In the genomic region with DNA sequence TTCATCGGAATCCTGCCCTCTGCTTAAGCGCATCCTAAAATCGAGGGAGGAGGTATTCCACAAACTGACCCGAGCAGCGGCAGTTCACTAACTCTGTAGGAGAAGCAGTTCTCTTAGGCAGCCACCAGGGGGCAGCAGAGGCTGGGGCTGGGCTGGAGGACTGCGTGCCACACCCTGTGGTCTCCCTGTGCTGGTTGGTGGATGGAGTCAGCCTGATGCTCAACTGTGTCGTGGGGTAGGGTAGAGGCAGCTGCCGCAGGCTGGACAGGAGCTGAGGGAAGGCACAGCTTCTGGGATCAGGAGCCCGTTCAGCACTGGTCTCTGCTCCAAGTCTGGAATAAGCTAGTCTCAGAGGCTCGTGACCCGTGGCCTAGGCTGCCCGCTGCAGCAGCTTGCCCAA, we compare ENCODE assay signal across 8 mouse cellular contexts. TPM values are rescaled to one million over a fixed set of nuclear protein-coding genes. Genes with fewer than 3 reads are reported as not detected.
A peak's percentile ranks its signal among the peaks of the same experiment; 100 is the strongest.
DNase-seq lines count a peak whose midpoint lies in the region; ATAC-seq lines count a peak whose summit lies in the region.

No protein-coding gene starts in this region.

- peaks cover 7% of the 10 kb centered on the region for H3K4me1 ChIP-seq in hindbrain, embryonic 16.5 days (ENCODE audit: control insufficient read depth, insufficient read depth, low read depth, low read length)
- H3K4me1 ChIP-seq in megakaryocyte, embryonic 14.5 days = peaks cover 24% of the 10 kb centered on the region

- H3K9ac ChIP-seq in hindbrain, embryonic 16.5 days (ENCODE audit: low read depth, low read length) = peak overlapping the region; percentile 52

- H3K9me3 ChIP-seq in hindbrain, embryonic 16.5 days (ENCODE audit: control insufficient read depth, low read length) = no peaks in the 10 kb centered on the region
- H3K9me3 ChIP-seq in megakaryocyte, embryonic 14.5 days = peaks cover 13% of the 10 kb centered on the region

- H3K27me3 ChIP-seq in hindbrain, embryonic 16.5 days (replicated peaks; ENCODE audit: control insufficient read depth, insufficient read depth, low read length) = no peaks in the 10 kb centered on the region
- peaks cover 75% of the 10 kb centered on the region for H3K27me3 ChIP-seq in megakaryocyte, embryonic 14.5 days (replicated peaks)

- ATAC-seq in hindbrain, embryonic 16.5 days = peak; percentile 79

- H3K4me2 ChIP-seq in hindbrain, embryonic 16.5 days (ENCODE audit: low read length) = peak overlapping the region; percentile 46

- H3K4me3 ChIP-seq in hindbrain, embryonic 16.5 days (ENCODE audit: low read length) = no peak overlapping the region
- H3K4me3 ChIP-seq in megakaryocyte, embryonic 14.5 days (replicated peaks) = peak overlapping the region; percentile 62

- peak; percentile 96 for DNase-seq in ZHBTc4 (ENCODE audit: low read depth, low spot score)
- peak; percentile 76 to 86 for DNase-seq in cerebellum, postnatal 36 days
- peak; percentile 80 for DNase-seq in gastrocnemius, adult 18-20 months (ENCODE audit: low spot score)
- DNase-seq in left cerebral cortex, adult 8-10 months (ENCODE audit: low spot score in 2 of 2) = peak; percentile 30 to 52
- peak; percentile 53 to 80 for DNase-seq in right cerebral cortex, adult 2 months (ENCODE audit: low spot score in 2 of 2)
- peak; percentile 92 for DNase-seq in urinary bladder, postnatal 25 days (ENCODE audit: low spot score)

- 13% methylated on average over 12 of the region's 12 CpGs for whole genome bisulfite sequencing in hindbrain, embryonic 16.5 days

- H3K36me3 ChIP-seq in hindbrain, embryonic 16.5 days (ENCODE audit: control insufficient read depth, insufficient read depth, low read length) = no peaks in the 10 kb centered on the region
- no peaks in the 10 kb centered on the region for H3K36me3 ChIP-seq in megakaryocyte, embryonic 14.5 days (replicated peaks; ENCODE audit: low read length)

- H3K27ac ChIP-seq in hindbrain, embryonic 16.5 days (ENCODE audit: low read depth, low read length) = no peak overlapping the region

RNA-seq across cellular contexts. Expression of a gene that starts 27.7 kb away (rescaled TPM):
- total RNA-seq in gastrocnemius, adult 18-20 months (2021) = 1 to 10 TPM; 1.6 to 2.9 TPM
- 1.1 TPM in 2 replicates for polyA plus RNA-seq in hindbrain, embryonic 16.5 days (2015; fragmentation: Nextera tagmentation; extraction: Ambion mirVana)
- total RNA-seq in left cerebral cortex, adult 8-10 months (2022) = 1 to 10 TPM in 3 of 4 experiments, under 1 TPM in 1; 0.98 to 1.7 (median 1.2) TPM
- polyA plus RNA-seq in megakaryocyte, embryonic 14.5 days (2012; ENCODE audit: insufficient read depth, low replicate concordance) = not detected in 2 replicates

RNA-seq across cellular contexts. Expression of a gene that starts 34.0 kb away (rescaled TPM):
- total RNA-seq in gastrocnemius, adult 18-20 months (2021) = under 1 TPM; 0.32 to 0.33 TPM
- 1.7 and 2.0 TPM in 2 replicates for polyA plus RNA-seq in hindbrain, embryonic 16.5 days (2015; fragmentation: Nextera tagmentation; extraction: Ambion mirVana)
- total RNA-seq in left cerebral cortex, adult 8-10 months (2022) = 10 to 100 TPM; 13.7 to 18.3 (median 15.8) TPM
- polyA plus RNA-seq in megakaryocyte, embryonic 14.5 days (2012; ENCODE audit: insufficient read depth, low replicate concordance) = 0.64 TPM in 1 of 2 replicates, not detected in the other

RNA-seq across cellular contexts. Expression of a gene that starts 59.5 kb away (rescaled TPM):
- total RNA-seq in gastrocnemius, adult 18-20 months (2021) = under 1 TPM in 1 of 2 experiments, not detected in 1; 0.31 TPM
- polyA plus RNA-seq in hindbrain, embryonic 16.5 days (2015; fragmentation: Nextera tagmentation; extraction: Ambion mirVana) = 8.4 and 8.9 TPM in 2 replicates
- 1 to 10 TPM; 3.3 to 5.0 (median 4.1) TPM for total RNA-seq in left cerebral cortex, adult 8-10 months (2022)
- polyA plus RNA-seq in megakaryocyte, embryonic 14.5 days (2012; ENCODE audit: insufficient read depth, low replicate concordance) = not detected in 2 replicates

Comparison
In these comparisons a context has a peak if more than half of its experiments do, and no peak if none do; other contexts are left out.
1. DNase-seq: peak in every context shown above with its lines; median percentile 96 in ZHBTc4; 92 in urinary bladder, postnatal 25 days; 81 in cerebellum, postnatal 36 days; 80 in gastrocnemius, adult 18-20 months; 66 in right cerebral cortex, adult 2 months; 41 in left cerebral cortex, adult 8-10 months.
2. RNA of a gene that starts 34.0 kb away (total RNA-seq): 13.7 to 18.3 TPM in left cerebral cortex, adult 8-10 months; 0.32 to 0.33 TPM in gastrocnemius, adult 18-20 months; every median in the first group is over 10 times any median in the second.